Mouse (Mus musculus) natural killer cell, adult 2 months (primary cell): ENCODE results near the gene BC061212.
"Not testable (repeated sequence)": the region's sequence is repeated elsewhere in the genome, so short reads cannot be mapped to it uniquely, and the experiment has no call there.

Source experiments
- DNase-seq, 2 experiments: peaks; one replicate each; pipeline ENCODE4 v3.0.0; 2022; ENCODE audit warnings: low spot score in 2 of 2

The BC061212 gene

GRCm38 (mm10) chr5:94070445-94070844 is at the start of gene BC061212:
BC061212 (minus strand) TSS chr5:94070545.
- not testable (repeated sequence) for DNase-seq

- not testable (repeated sequence) for DNase-seq
Observed at GRCm38 (mm10) chr5:94076085-94076484, 5.7 kb upstream of the BC061212 start, which contains the start of gene Gm6351. Gm6351 (plus strand) TSS chr5:94076385.
